Mouse (Mus musculus): ENCODE measurements around the gene Egln3.

- no peak for TF ChIP-seq CTCF (IDR thresholded peaks at IDR 0.05; ENCODE audit: low read depth)
- no peak for TF ChIP-seq EP300 (IDR thresholded peaks at IDR 0.05; ENCODE audit: low read depth)
These were observed 23.9 kb upstream of the Egln3 start for GRCm38 (mm10) chr12:54227551-54227950.
